Mouse (Mus musculus): ENCODE results near the gene Kiz.
A peak's percentile ranks its signal among the peaks of the same experiment; 100 is the strongest.

The Kiz gene

GRCm38 (mm10) chr2:146871300-146872269, 15.9 kb downstream of the Kiz start:
- no peak for DNase-seq

- DNase-seq, result no peak
These were observed 17.0 kb downstream of the Kiz start for GRCm38 (mm10) chr2:146872697-146873096.

GRCm38 (mm10) chr2:146873881-146874441, 18.3 kb downstream of the Kiz start:
- DNase-seq, result no peak

GRCm38 (mm10) chr2:146877423-146878098, 21.9 kb downstream of the Kiz start:
- no peak for DNase-seq

GRCm38 (mm10) chr2:146881623-146882022, 26.0 kb downstream of the Kiz start:
- no peak for DNase-seq

GRCm38 (mm10) chr2:146884291-146884855, 28.7 kb downstream of the Kiz start:
- DNase-seq, result no peak

GRCm38 (mm10) chr2:146888786-146889414, 33.2 kb downstream of the Kiz start:
- no peak for DNase-seq

GRCm38 (mm10) chr2:146898977-146899376, 43.3 kb downstream of the Kiz start:
- DNase-seq, result no peak

GRCm38 (mm10) chr2:146916085-146916484, 60.4 kb downstream of the Kiz start:
- no peak for DNase-seq

GRCm38 (mm10) chr2:146917770-146918169, 62.1 kb downstream of the Kiz start:
- no peak for DNase-seq

- no peak for DNase-seq
These were observed 64.9 kb downstream of the Kiz start for GRCm38 (mm10) chr2:146920375-146921160.

GRCm38 (mm10) chr2:146925296-146925695, 69.6 kb downstream of the Kiz start:
- no peak for DNase-seq

GRCm38 (mm10) chr2:146925846-146926245, 70.2 kb downstream of the Kiz start:
- DNase-seq, result no peak

- DNase-seq, result no peak
These were observed 92.6 kb downstream of the Kiz start for GRCm38 (mm10) chr2:146948223-146948776.

GRCm38 (mm10) chr2:146956366-146956765, 100.7 kb downstream of the Kiz start:
- DNase-seq, result no peak

- no peak for DNase-seq
These were observed 102.8 kb downstream of the Kiz start for GRCm38 (mm10) chr2:146958398-146958911.

GRCm38 (mm10) chr2:146958951-146959821, 103.5 kb downstream of the Kiz start:
- peak; percentile 63 for DNase-seq

- DNase-seq, result no peak
These were observed 119.4 kb downstream of the Kiz start for GRCm38 (mm10) chr2:146975024-146975423.

GRCm38 (mm10) chr2:146975453-146976028, 119.9 kb downstream of the Kiz start:
- DNase-seq, result no peak

- no peak for DNase-seq
These were observed 127.1 kb downstream of the Kiz start for GRCm38 (mm10) chr2:146982786-146983185.
